Mouse (Mus musculus): ENCODE results near the gene Camta1. TPM values are rescaled to one million over a fixed set of nuclear protein-coding genes. Genes with fewer than 3 reads are reported as not detected.

Camta1 gene
- total RNA-seq, 4 experiments from 2014 or later: 236 to 299 (median 267) TPM

DNA sequence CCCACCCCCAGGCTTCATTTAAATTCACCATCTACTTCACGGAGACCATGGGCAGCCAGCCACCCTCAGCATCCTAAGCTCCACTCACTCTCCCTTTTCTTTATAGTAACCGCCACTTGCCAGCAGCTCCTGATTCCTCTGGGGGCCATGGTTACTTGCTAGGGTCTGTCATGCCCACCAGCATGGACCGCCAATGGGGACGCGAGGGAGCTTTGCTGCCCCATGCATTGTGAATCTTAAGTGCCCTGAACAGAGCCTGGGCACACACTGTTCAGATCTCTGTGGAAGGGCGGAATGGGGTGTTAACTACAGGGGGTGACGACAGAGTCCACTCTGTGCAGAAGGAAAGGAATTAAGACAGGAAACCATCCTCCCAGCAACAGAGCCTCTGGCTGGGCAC, 465.1 kb downstream of the Camta1 start:
- no peak for DNase-seq (ENCODE audit: low spot score in 2 of 2)

- DNase-seq (ENCODE audit: low spot score in 2 of 2): no peak
Measured at GRCm38 (mm10) chr4:151389345-151389744, 472.3 kb downstream of the Camta1 start.

- no peak for DNase-seq (ENCODE audit: low spot score in 2 of 2)
Measured at GRCm38 (mm10) chr4:151386701-151387451, 474.8 kb downstream of the Camta1 start.

- DNase-seq (ENCODE audit: low spot score in 2 of 2): peak; percentile 21 to 23
Measured at GRCm38 (mm10) chr4:151385985-151386700, 475.5 kb downstream of the Camta1 start.

GRCm38 (mm10) chr4:151377731-151378130, 483.9 kb downstream of the Camta1 start:
- DNase-seq (ENCODE audit: low spot score in 2 of 2): no peak

DNA sequence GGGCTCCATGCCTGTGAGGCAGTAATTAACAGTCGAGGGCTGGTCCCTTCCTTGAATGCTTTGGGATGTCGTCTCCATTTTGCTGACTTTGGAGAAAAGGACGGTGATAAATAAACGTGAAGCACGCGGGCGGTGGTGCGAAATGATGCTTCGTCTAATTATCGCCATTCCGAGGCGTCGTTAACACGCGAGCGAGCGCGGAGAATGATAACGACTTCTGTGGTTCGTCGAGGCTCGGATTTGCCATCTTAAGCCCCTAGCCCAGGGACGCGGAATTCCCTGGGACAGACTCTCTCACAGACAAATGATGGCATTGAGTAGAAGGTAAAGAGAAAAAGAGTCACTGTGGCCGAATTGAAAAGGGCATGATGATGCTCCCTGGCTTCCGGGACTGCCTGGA, 485.4 kb downstream of the Camta1 start:
- no peak for DNase-seq (ENCODE audit: low spot score in 2 of 2)

GRCm38 (mm10) chr4:151372855-151373566, 488.7 kb downstream of the Camta1 start:
- no peak for DNase-seq (ENCODE audit: low spot score in 2 of 2)

GRCm38 (mm10) chr4:151366941-151367545, 494.6 kb downstream of the Camta1 start:
- DNase-seq (ENCODE audit: low spot score in 2 of 2): no peak

DNA sequence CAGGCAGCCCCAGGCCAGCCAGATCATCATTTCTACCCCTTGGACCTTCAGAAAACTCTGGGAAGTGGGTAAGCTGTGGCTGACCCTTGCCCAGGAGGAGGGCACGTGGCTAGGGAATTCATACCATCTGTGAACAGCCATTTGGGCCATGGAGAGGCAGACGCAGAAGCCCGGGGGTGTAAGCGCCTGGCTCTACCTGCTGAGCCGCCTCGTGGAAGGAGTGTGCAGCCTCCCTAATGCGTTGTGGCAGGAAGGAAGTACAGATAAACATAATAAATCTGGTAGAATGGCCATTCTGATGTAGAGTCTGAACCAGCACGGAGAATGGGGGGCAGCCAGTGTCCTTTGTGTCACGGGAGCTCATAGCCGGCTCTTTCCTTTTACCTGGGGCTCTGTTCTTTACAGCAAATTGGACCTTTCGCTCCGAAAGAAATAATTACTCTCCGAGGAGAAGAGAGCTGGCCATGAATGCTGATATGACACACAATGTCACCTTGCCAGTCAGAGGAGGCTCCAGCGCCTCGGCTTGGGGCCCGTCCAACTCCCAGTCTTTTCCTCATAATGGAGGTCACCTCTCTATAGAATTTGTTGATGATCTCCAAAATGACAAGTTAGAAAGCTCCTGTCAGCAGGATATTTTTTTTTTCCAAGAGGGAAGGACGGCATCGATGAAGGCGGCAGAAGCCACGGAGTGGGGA, 500.6 kb downstream of the Camta1 start:
- no peak for DNase-seq (ENCODE audit: low spot score in 2 of 2)

- peak in 1 of 2 experiments; percentile 19 for DNase-seq (ENCODE audit: low spot score in 2 of 2)
Measured at GRCm38 (mm10) chr4:151355505-151355904, 506.2 kb downstream of the Camta1 start.

DNA sequence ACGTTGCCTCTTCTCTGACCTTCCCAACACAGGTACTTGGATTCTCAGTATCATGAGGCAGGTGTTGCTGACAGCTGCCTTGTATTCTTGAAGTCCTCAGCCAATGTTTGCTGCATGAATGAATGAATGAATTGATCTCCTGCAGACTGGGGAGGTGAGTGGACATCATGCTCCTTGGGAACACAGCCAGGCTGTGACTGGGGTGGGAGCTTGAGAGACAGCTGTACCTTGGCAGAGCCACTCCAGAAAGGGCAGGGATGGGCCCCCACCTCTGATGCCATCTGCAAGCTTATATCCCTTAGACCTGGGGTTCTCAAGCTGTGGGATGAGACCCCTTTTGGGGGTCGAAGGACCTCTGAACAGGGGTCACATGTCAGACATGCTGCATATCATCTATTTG, 508.9 kb downstream of the Camta1 start:
- DNase-seq (ENCODE audit: low spot score in 2 of 2): no peak

DNA sequence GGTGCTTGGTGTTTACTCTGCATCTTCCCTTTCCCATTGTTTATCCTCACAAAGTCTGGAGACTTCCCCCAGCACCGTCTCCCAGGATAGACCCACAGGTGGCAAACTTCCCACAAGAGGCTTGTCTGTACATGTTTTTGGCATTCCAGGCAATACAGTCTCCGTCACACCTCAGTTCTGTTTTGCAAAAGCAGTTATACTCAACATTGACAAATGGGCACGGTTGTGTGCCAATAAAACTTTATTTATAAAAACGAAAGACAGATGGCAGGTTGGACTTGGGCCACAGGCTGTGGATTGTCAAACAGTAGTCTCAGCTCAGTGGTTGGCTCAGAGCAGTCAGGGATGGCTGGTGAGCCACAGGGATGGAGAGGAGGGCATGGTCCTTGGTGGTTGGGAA, 509.4 kb downstream of the Camta1 start:
- peak in 1 of 2 experiments; percentile 31 for DNase-seq (ENCODE audit: low spot score in 2 of 2)

- no peak for DNase-seq (ENCODE audit: low spot score in 2 of 2)
Measured at GRCm38 (mm10) chr4:151351757-151352156, 509.9 kb downstream of the Camta1 start.

- no peak for DNase-seq (ENCODE audit: low spot score in 2 of 2)
Measured at GRCm38 (mm10) chr4:151347620-151348019, 514.1 kb downstream of the Camta1 start.

GRCm38 (mm10) chr4:151346673-151347072, 515.0 kb downstream of the Camta1 start:
- no peak for DNase-seq (ENCODE audit: low spot score in 2 of 2)

GRCm38 (mm10) chr4:151344811-151345210, 516.9 kb downstream of the Camta1 start:
- no peak for DNase-seq (ENCODE audit: low spot score in 2 of 2)

DNA sequence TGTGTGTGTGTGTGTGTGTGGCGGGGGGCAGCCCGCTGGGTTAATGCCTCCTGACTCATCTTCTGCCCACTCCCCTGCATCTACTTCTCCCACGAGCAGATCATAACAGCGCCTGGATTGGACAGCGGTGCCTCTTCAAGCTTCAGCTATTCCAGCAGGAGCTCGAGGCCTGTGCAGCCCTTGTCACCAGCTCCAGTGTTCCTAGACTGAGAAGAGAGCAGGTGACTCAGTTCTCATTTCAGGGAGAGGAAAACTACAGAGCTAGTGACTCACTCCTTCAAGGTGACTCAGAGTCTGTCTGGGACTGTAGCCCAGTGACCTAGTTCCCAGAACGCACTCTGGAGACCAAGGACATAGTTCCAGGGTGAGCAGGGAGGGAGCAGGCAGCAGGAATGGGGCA, 522.3 kb downstream of the Camta1 start:
- no peak for DNase-seq (ENCODE audit: low spot score in 2 of 2)

DNA sequence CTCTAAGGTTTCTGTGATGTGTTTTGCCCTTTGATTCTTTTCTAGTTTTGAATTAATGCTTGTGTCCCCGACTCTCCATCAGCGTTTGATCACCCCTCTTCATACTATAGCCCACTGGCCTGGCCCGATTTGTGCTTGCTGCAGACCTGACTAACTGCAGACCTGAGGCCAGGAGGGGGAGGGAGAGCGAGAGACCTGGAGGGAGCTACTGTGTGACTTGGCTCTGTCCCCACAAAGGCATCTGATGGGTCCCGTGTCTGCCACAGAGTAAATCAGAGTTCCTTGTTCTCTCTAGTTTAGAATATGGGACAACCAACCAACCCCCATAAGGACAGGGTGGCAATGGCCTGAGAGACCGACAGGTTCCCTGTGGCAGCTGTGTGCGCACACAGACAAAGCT, 522.7 kb downstream of the Camta1 start:
- DNase-seq (ENCODE audit: low spot score in 2 of 2): no peak

GRCm38 (mm10) chr4:151337543-151337942, 524.1 kb downstream of the Camta1 start:
- no peak for DNase-seq (ENCODE audit: low spot score in 2 of 2)

DNA sequence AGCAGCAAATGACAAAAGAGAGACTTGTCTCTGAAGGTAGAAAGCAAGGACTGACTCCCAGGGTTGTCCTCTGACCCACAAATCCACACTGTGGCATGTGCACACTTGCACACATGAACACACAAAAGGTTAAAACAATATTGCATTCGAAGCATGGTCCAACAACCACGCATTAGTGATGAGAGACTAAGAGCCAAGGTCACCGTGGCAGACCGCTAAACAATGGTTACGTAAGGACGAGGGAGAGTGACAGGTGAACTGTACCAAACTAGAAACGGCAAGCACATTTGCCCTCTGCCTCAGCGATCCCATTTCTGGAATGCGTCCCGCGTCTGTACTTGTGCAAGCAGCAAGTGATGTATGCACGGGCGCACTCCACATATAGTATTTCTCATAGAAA, 525.3 kb downstream of the Camta1 start:
- DNase-seq (ENCODE audit: low spot score in 2 of 2): no peak
